Mouse (Mus musculus): ENCODE data around the gene Gm21976. TPM values are rescaled to one million over a fixed set of nuclear protein-coding genes. Genes with fewer than 3 reads are reported as not detected.

Gene Gm21976
- polyA plus RNA-seq (2016; fragmentation: Nextera tagmentation; extraction: Ambion mirVana) = not detected in 2 replicates

- H3K4me1 ChIP-seq = no peaks in the 10 kb centered on the region
- H3K27ac ChIP-seq = no peak within 1 kb of the TSS
- peaks cover 4% of the 10 kb centered on the region for H3K36me3 ChIP-seq
- 89% methylated on average over 5 of the region's 5 CpGs for WGBS
- no peaks in the 10 kb centered on the region for H3K9me3 ChIP-seq
- no peak within 1 kb of the TSS for H3K4me3 ChIP-seq
- H3K27me3 ChIP-seq (ENCODE audit: insufficient read depth, poor library complexity, severe bottlenecking) = no peaks in the 10 kb centered on the region
- no peak for DNase-seq (ENCODE audit: low spot score)
These were observed at the start of gene Gm21976 for GRCm38 (mm10) chr13:98279686-98280085. Gm21976 (plus strand) TSS chr13:98279887.

- 94% methylated on average over 1 of the region's 1 CpGs for WGBS
- DNase-seq (ENCODE audit: low spot score) = no peak
- H3K4me3 ChIP-seq = no peak overlapping the region
- H3K27ac ChIP-seq = no peak overlapping the region
- H3K9me3 ChIP-seq = no peaks in the 10 kb centered on the region
- no peaks in the 10 kb centered on the region for H3K36me3 ChIP-seq
- H3K27me3 ChIP-seq (ENCODE audit: insufficient read depth, poor library complexity, severe bottlenecking) = no peaks in the 10 kb centered on the region
- no peaks in the 10 kb centered on the region for H3K4me1 ChIP-seq
These were observed 49.2 kb upstream of the Gm21976 start for GRCm38 (mm10) chr13:98230511-98230910.

GRCm38 (mm10) chr13:98235451-98235850 lies 44.2 kb upstream of the Gm21976 start:
- Histone ChIP-seq H3K4me3 (no peak overlapping the region), H3K9me3 (no peaks in the 10 kb centered on the region)

GRCm38 (mm10) chr13:98239978-98240641 lies 39.6 kb upstream of the Gm21976 start:
- Histone ChIP-seq H3K36me3 (no peaks in the 10 kb centered on the region), H3K4me1 (no peaks in the 10 kb centered on the region), H3K27ac (no peak overlapping the region), H3K27me3 (ENCODE audit: insufficient read depth, poor library complexity, severe bottlenecking) (no peaks in the 10 kb centered on the region), H3K9me3 (no peaks in the 10 kb centered on the region), H3K4me3 (no peak overlapping the region)
- DNase-seq (ENCODE audit: low spot score) = peak; percentile 83
- WGBS = 20% methylated on average over 12 of the region's 12 CpGs

More at GRCm38 (mm10) chr13:98235451-98235850, 44.2 kb upstream of the Gm21976 start:
- WGBS = 73% methylated on average over 6 of the region's 6 CpGs
- H3K36me3 ChIP-seq = no peaks in the 10 kb centered on the region
- no peaks in the 10 kb centered on the region for H3K4me1 ChIP-seq
- H3K27me3 ChIP-seq (ENCODE audit: insufficient read depth, poor library complexity, severe bottlenecking) = no peaks in the 10 kb centered on the region
- no peak overlapping the region for H3K27ac ChIP-seq
- no peak for DNase-seq (ENCODE audit: low spot score)

GRCm38 (mm10) chr13:98241531-98242282 lies 38.0 kb upstream of the Gm21976 start:
- H3K4me1 ChIP-seq = no peaks in the 10 kb centered on the region
- WGBS = 66% methylated on average over 9 of the region's 9 CpGs
- no peak overlapping the region for H3K4me3 ChIP-seq
- no peak for DNase-seq (ENCODE audit: low spot score)
- no peaks in the 10 kb centered on the region for H3K9me3 ChIP-seq
- H3K27ac ChIP-seq = no peak overlapping the region
- H3K36me3 ChIP-seq = no peaks in the 10 kb centered on the region
- no peaks in the 10 kb centered on the region for H3K27me3 ChIP-seq (ENCODE audit: insufficient read depth, poor library complexity, severe bottlenecking)

GRCm38 (mm10) chr13:98244571-98245350 lies 34.9 kb upstream of the Gm21976 start:
- no peak overlapping the region for H3K27ac ChIP-seq
- no peak overlapping the region for H3K4me3 ChIP-seq
- 77% methylated on average over 5 of the region's 5 CpGs for WGBS
- no peak for DNase-seq (ENCODE audit: low spot score)
- peaks cover 26% of the 10 kb centered on the region for H3K36me3 ChIP-seq
- no peaks in the 10 kb centered on the region for H3K27me3 ChIP-seq (ENCODE audit: insufficient read depth, poor library complexity, severe bottlenecking)
- H3K4me1 ChIP-seq = no peaks in the 10 kb centered on the region
- H3K9me3 ChIP-seq = no peaks in the 10 kb centered on the region

- no peak overlapping the region for H3K4me3 ChIP-seq
- 71% methylated on average over 7 of the region's 7 CpGs for WGBS
- H3K4me1 ChIP-seq = no peaks in the 10 kb centered on the region
- no peaks in the 10 kb centered on the region for H3K9me3 ChIP-seq
- H3K27me3 ChIP-seq (ENCODE audit: insufficient read depth, poor library complexity, severe bottlenecking) = no peaks in the 10 kb centered on the region
- DNase-seq (ENCODE audit: low spot score) = no peak
- no peak overlapping the region for H3K27ac ChIP-seq
- H3K36me3 ChIP-seq = peaks cover 32% of the 10 kb centered on the region
These were observed 34.3 kb upstream of the Gm21976 start for GRCm38 (mm10) chr13:98245386-98245785.

- no peak overlapping the region for H3K4me3 ChIP-seq
- no peaks in the 10 kb centered on the region for H3K27me3 ChIP-seq (ENCODE audit: insufficient read depth, poor library complexity, severe bottlenecking)
- no peaks in the 10 kb centered on the region for H3K4me1 ChIP-seq
- no peaks in the 10 kb centered on the region for H3K9me3 ChIP-seq
- WGBS = 90% methylated on average over 10 of the region's 10 CpGs
- no peak overlapping the region for H3K27ac ChIP-seq
- DNase-seq (ENCODE audit: low spot score) = no peak
- H3K36me3 ChIP-seq = peaks cover 71% of the 10 kb centered on the region
These were observed 30.1 kb upstream of the Gm21976 start for GRCm38 (mm10) chr13:98249594-98249993.

- Histone ChIP-seq H3K4me1 (no peaks in the 10 kb centered on the region), H3K36me3 (peaks cover 93% of the 10 kb centered on the region), H3K9me3 (no peaks in the 10 kb centered on the region), H3K4me3 (no peak overlapping the region), H3K27ac (no peak overlapping the region), H3K27me3 (ENCODE audit: insufficient read depth, poor library complexity, severe bottlenecking) (no peaks in the 10 kb centered on the region)
- 77% methylated on average over 9 of the region's 9 CpGs for WGBS
- no peak for DNase-seq (ENCODE audit: low spot score)
These were observed 24.8 kb upstream of the Gm21976 start for GRCm38 (mm10) chr13:98254921-98255320.

- no peaks in the 10 kb centered on the region for H3K9me3 ChIP-seq
- peak within 1 kb of the TSS; percentile 93 for H3K27ac ChIP-seq
- peak within 1 kb of the TSS; percentile 89 for H3K4me3 ChIP-seq
- peak; percentile 99 for DNase-seq (ENCODE audit: low spot score)
- no peaks in the 10 kb centered on the region for H3K27me3 ChIP-seq (ENCODE audit: insufficient read depth, poor library complexity, severe bottlenecking)
- H3K36me3 ChIP-seq = peaks cover 30% of the 10 kb centered on the region
- WGBS = under 1% methylated on average over 71 of the region's 71 CpGs
- peaks cover 11% of the 10 kb centered on the region; the same call in 1 of the 2 replicates for H3K4me1 ChIP-seq
These were observed 16.8 kb upstream of the Gm21976 start, which contains the start of the genes Utp15 and Ankra2 for GRCm38 (mm10) chr13:98262636-98263457. Utp15 (minus strand) TSS chr13:98263041. Ankra2 (plus strand) TSS chr13:98263074.

- H3K36me3 ChIP-seq = peaks cover 30% of the 10 kb centered on the region
- H3K4me1 ChIP-seq = peaks cover 11% of the 10 kb centered on the region; the same call in 1 of the 2 replicates
- WGBS = under 1% methylated on average over 16 of the region's 16 CpGs
- peak overlapping the region; percentile 89 for H3K4me3 ChIP-seq
- peak overlapping the region; percentile 93 for H3K27ac ChIP-seq
- no peaks in the 10 kb centered on the region for H3K9me3 ChIP-seq
- H3K27me3 ChIP-seq (ENCODE audit: insufficient read depth, poor library complexity, severe bottlenecking) = no peaks in the 10 kb centered on the region
- no peak for DNase-seq (ENCODE audit: low spot score)
These were observed 16.2 kb upstream of the Gm21976 start for GRCm38 (mm10) chr13:98263458-98263987.

- Histone ChIP-seq H3K36me3 (peaks cover 29% of the 10 kb centered on the region), H3K4me1 (peaks cover 11% of the 10 kb centered on the region; the same call in 1 of the 2 replicates), H3K9me3 (no peaks in the 10 kb centered on the region), H3K4me3 (peak overlapping the region; percentile 89), H3K27ac (peak overlapping the region; percentile 93; the same call in 1 of the 2 replicates), H3K27me3 (ENCODE audit: insufficient read depth, poor library complexity, severe bottlenecking) (no peaks in the 10 kb centered on the region)
- DNase-seq (ENCODE audit: low spot score) = no peak
- WGBS = 32% methylated on average over 5 of the region's 5 CpGs
These were observed 15.6 kb upstream of the Gm21976 start for GRCm38 (mm10) chr13:98264111-98264510.

Data from heart, embryonic 10.5 days (tissue).